Mouse (Mus musculus) neural tube, embryonic 11.5 days (tissue): ENCODE measurements at regions not wholly inside any gene's neighbourhood (a gene's known extent, or its start where the extent isn't known, plus 50 kb on each side); places are given as distances from the start of the nearest gene placed in this dataset.

Experiments used
- ATAC-seq: fragments of 200-750 bp; cut with Nextera tagmentation; 2 replicates; pipeline ENCODE4 v1.8.0; 2017; ENCODE audit warnings: moderate number of reproducible peaks, mild to moderate bottlenecking, moderate TSS enrichment, moderate library complexity; ENCODE audit not compliant: insufficient read depth, low FRiP score, low TSS enrichment
- DNase-seq: peaks from one replicate; pipeline ENCODE4 v3.0.0-alpha.2; 2015; ENCODE audit warnings: low spot score
- H3K27ac ChIP-seq: fragments of 300-500 bp; sonication (generic); 2 replicates; pipeline ENCODE4 v1.5.1; 2014; ENCODE audit warnings: low read depth, mild to moderate bottlenecking, low read length
- H3K27me3 ChIP-seq: fragments of 300-500 bp; sonication (generic); 2 replicates; pipeline ENCODE4 v1.6.1; 2014; ENCODE audit warnings: mild to moderate bottlenecking, low read length, mixed read lengths; ENCODE audit not compliant: control insufficient read depth, insufficient read depth
- H3K36me3 ChIP-seq: fragments of 300-500 bp; sonication (generic); 2 replicates; pipeline ENCODE4 v1.6.1; 2014; ENCODE audit warnings: mild to moderate bottlenecking, low read length, moderate library complexity, mixed read lengths; ENCODE audit not compliant: control insufficient read depth, insufficient read depth
- H3K4me1 ChIP-seq: fragments of 300-500 bp; sonication (generic); 2 replicates; pipeline ENCODE4 v1.6.1; 2014; ENCODE audit warnings: low read length, mixed read lengths; ENCODE audit not compliant: control insufficient read depth, insufficient read depth
- H3K4me2 ChIP-seq: fragments of 300-500 bp; sonication (generic); 2 replicates; pipeline ENCODE4 v1.6.1; 2014; ENCODE audit warnings: low read depth, mild to moderate bottlenecking, moderate library complexity
- H3K4me3 ChIP-seq: fragments of 300-500 bp; sonication (generic); 2 replicates; pipeline ENCODE4 v1.5.1; 2014; ENCODE audit warnings: low read depth, low read length
- H3K9ac ChIP-seq: fragments of 300-500 bp; sonication (generic); 2 replicates; pipeline ENCODE4 v1.6.1; 2014; ENCODE audit warnings: mild to moderate bottlenecking, low read length
- H3K9me3 ChIP-seq: fragments of 300-500 bp; sonication (generic); 2 replicates; pipeline ENCODE4 v1.6.1; 2016; ENCODE audit warnings: low read length; ENCODE audit not compliant: control insufficient read depth
- WGBS: fragments of 180-500 bp; shearing (Covaris S2); extraction: QIAGEN DNeasy Blood & Tissue Kit; methylation state at CpG from one replicate; pipeline ENCODE4 v1.1.7; 2014; 5-methylcytosine and 5-hydroxymethylcytosine counted together

- no peak overlapping the region for H3K4me2 ChIP-seq
- no peak overlapping the region for H3K4me3 ChIP-seq
- ATAC-seq (no peak), DNase-seq (no peak)
- H3K9me3 ChIP-seq = no peaks in the 10 kb centered on the region
- H3K9ac ChIP-seq = no peak overlapping the region
- no peaks in the 10 kb centered on the region for H3K4me1 ChIP-seq
- H3K36me3 ChIP-seq = no peaks in the 10 kb centered on the region
- 65% methylated on average over 2 of the region's 2 CpGs for WGBS
- no peak overlapping the region for H3K27ac ChIP-seq
- H3K27me3 ChIP-seq = no peaks in the 10 kb centered on the region
These were observed 551.2 kb upstream of the Itga1 start for GRCm38 (mm10) chr13:115652935-115653334.

GRCm38 (mm10) chr13:115652352-115652751 lies 550.6 kb upstream of the Itga1 start:
- 75% methylated on average over 1 of the region's 1 CpGs for WGBS
- no peak for DNase-seq
- Histone ChIP-seq H3K36me3 (no peaks in the 10 kb centered on the region), H3K27me3 (no peaks in the 10 kb centered on the region), H3K27ac (no peak overlapping the region), H3K9ac (no peak overlapping the region), H3K4me1 (no peaks in the 10 kb centered on the region), H3K4me3 (no peak overlapping the region), H3K4me2 (no peak overlapping the region), H3K9me3 (no peaks in the 10 kb centered on the region)
- no peak for ATAC-seq

- no peaks in the 10 kb centered on the region for H3K9me3 ChIP-seq
- H3K9ac ChIP-seq = no peak overlapping the region
- WGBS = 55% methylated on average over 10 of the region's 10 CpGs
- H3K36me3 ChIP-seq = no peaks in the 10 kb centered on the region
- no peak overlapping the region for H3K27ac ChIP-seq
- ATAC-seq (peak; percentile 68), DNase-seq (peak; percentile 12)
- H3K4me2 ChIP-seq = no peak overlapping the region
- H3K27me3 ChIP-seq = no peaks in the 10 kb centered on the region
- no peak overlapping the region for H3K4me3 ChIP-seq
- no peaks in the 10 kb centered on the region for H3K4me1 ChIP-seq
These were observed 529.8 kb upstream of the Itga1 start for GRCm38 (mm10) chr13:115631410-115632105.

- H3K36me3 ChIP-seq = no peaks in the 10 kb centered on the region
- DNase-seq = no peak
- H3K9ac ChIP-seq = no peak overlapping the region
- WGBS = 78% methylated on average over 2 of the region's 2 CpGs
- no peak overlapping the region for H3K27ac ChIP-seq
- no peaks in the 10 kb centered on the region for H3K4me1 ChIP-seq
- H3K4me2 ChIP-seq = no peak overlapping the region
- H3K27me3 ChIP-seq = no peaks in the 10 kb centered on the region
- no peaks in the 10 kb centered on the region for H3K9me3 ChIP-seq
- H3K4me3 ChIP-seq = no peak overlapping the region
- no peak for ATAC-seq
These were observed 528.8 kb upstream of the Itga1 start for GRCm38 (mm10) chr13:115630603-115631002.

GRCm38 (mm10) chr13:115613174-115613573 lies 511.4 kb upstream of the Itga1 start:
- no peak overlapping the region for H3K27ac ChIP-seq
- no peak overlapping the region for H3K4me2 ChIP-seq
- 79% methylated on average over 6 of the region's 6 CpGs for WGBS
- no peaks in the 10 kb centered on the region for H3K36me3 ChIP-seq
- H3K4me1 ChIP-seq = no peaks in the 10 kb centered on the region
- H3K27me3 ChIP-seq = no peaks in the 10 kb centered on the region
- DNase-seq (no peak), ATAC-seq (no peak)
- no peak overlapping the region for H3K4me3 ChIP-seq
- H3K9me3 ChIP-seq = no peaks in the 10 kb centered on the region
- no peak overlapping the region for H3K9ac ChIP-seq

GRCm38 (mm10) chr13:115606441-115606840 lies 504.7 kb upstream of the Itga1 start:
- Histone ChIP-seq H3K4me2 (no peak overlapping the region), H3K9me3 (no peaks in the 10 kb centered on the region), H3K9ac (no peak overlapping the region), H3K27ac (no peak overlapping the region), H3K4me3 (no peak overlapping the region), H3K36me3 (no peaks in the 10 kb centered on the region), H3K4me1 (no peaks in the 10 kb centered on the region), H3K27me3 (no peaks in the 10 kb centered on the region)
- WGBS = 92% methylated on average over 8 of the region's 8 CpGs
- ATAC-seq = no peak
- no peak for DNase-seq

- Histone ChIP-seq H3K4me1 (no peaks in the 10 kb centered on the region), H3K4me3 (no peak overlapping the region), H3K9ac (no peak overlapping the region), H3K27ac (no peak overlapping the region), H3K9me3 (no peaks in the 10 kb centered on the region), H3K36me3 (no peaks in the 10 kb centered on the region), H3K4me2 (no peak overlapping the region), H3K27me3 (no peaks in the 10 kb centered on the region)
- no peak for DNase-seq
- WGBS = 81% methylated on average over 5 of the region's 5 CpGs
- no peak for ATAC-seq
These were observed 493.4 kb upstream of the Itga1 start for GRCm38 (mm10) chr13:115595126-115595671.

- no peak for DNase-seq
- 79% methylated on average over 3 of the region's 3 CpGs for WGBS
- no peak overlapping the region for H3K4me3 ChIP-seq
- H3K4me1 ChIP-seq = no peaks in the 10 kb centered on the region
- no peak overlapping the region for H3K4me2 ChIP-seq
- no peak overlapping the region for H3K27ac ChIP-seq
- H3K9ac ChIP-seq = no peak overlapping the region
- no peaks in the 10 kb centered on the region for H3K36me3 ChIP-seq
- H3K27me3 ChIP-seq = no peaks in the 10 kb centered on the region
- ATAC-seq = no peak
- H3K9me3 ChIP-seq = no peaks in the 10 kb centered on the region
These were observed 474.2 kb upstream of the Itga1 start for GRCm38 (mm10) chr13:115575967-115576366.
